Mouse (Mus musculus) activated CD4-positive, CD25-positive, alpha-beta regulatory T cell, adult 9 weeks (primary cell): Measurements from ENCODE around the gene Bag6. TPM values are rescaled to one million over a fixed set of nuclear protein-coding genes. Genes with fewer than 3 reads are reported as not detected.

Experiments
- polyA plus RNA-seq: library from polyadenylated mRNA; unstranded; fragments of 100-300 nt; shearing (Covaris generic); gene quantifications from one replicate; pipeline ENCODE4 v1.2.1, GENCODE M21; 2017

Bag6 gene
- polyA plus RNA-seq = 48.8 TPM

GRCm38 (mm10) chr17:35134801-35135590 lies at the start of gene Bag6:
TSS of gene Bag6 (plus strand) at chr17:35135178.

GRCm38 (mm10) chr17:35085208-35085865 lies 49.6 kb upstream of the Bag6 start, which contains the start of gene Ly6g6f:
TSS of gene Ly6g6f (minus strand) at chr17:35085610.

GRCm38 (mm10) chr17:35088825-35089644 lies 45.9 kb upstream of the Bag6 start, which contains the start of gene Abhd16a:
TSS of gene Abhd16a (plus strand) at chr17:35089263.

GRCm38 (mm10) chr17:35108097-35108496 lies 26.9 kb upstream of the Bag6 start, which contains the start of gene Ly6g5c:
TSS of gene Ly6g5c (plus strand) at chr17:35108279.

GRCm38 (mm10) chr17:35115046-35116019 lies 19.6 kb upstream of the Bag6 start, which contains the start of gene Ly6g5b:
TSS of gene Ly6g5b (minus strand) at chr17:35115428.

GRCm38 (mm10) chr17:35121143-35121799 lies 13.7 kb upstream of the Bag6 start, which contains the start of gene Gpank1:
TSS of gene Gpank1 (plus strand) at chr17:35121455.

GRCm38 (mm10) chr17:35121871-35122303 lies 13.1 kb upstream of the Bag6 start, which contains the start of gene Csnk2b:
TSS of gene Csnk2b (minus strand) at chr17:35122053.

GRCm38 (mm10) chr17:35126206-35126611 lies 8.8 kb upstream of the Bag6 start, which contains the start of gene D17H6S53E:
TSS of gene D17H6S53E (plus strand) at chr17:35126373.

GRCm38 (mm10) chr17:35131500-35132173 lies 3.3 kb upstream of the Bag6 start, which contains the start of gene Apom:
TSS of gene Apom (minus strand) at chr17:35132050.

GRCm38 (mm10) chr17:35164568-35165450 lies 29.8 kb downstream of the Bag6 start, which contains the start of gene Prrc2a:
TSS of gene Prrc2a (minus strand) at chr17:35164897.

GRCm38 (mm10) chr17:35175968-35176367 lies 41.0 kb downstream of the Bag6 start, which contains the start of gene Aif1:
TSS of gene Aif1 (minus strand) at chr17:35176068.

GRCm38 (mm10) chr17:35187959-35188610 lies 53.1 kb downstream of the Bag6 start, which contains the start of gene Lst1:
TSS of gene Lst1 (minus strand) at chr17:35188439.

GRCm38 (mm10) chr17:35193881-35194843 lies 59.2 kb downstream of the Bag6 start, which contains the start of gene Ltb:
TSS of gene Ltb (plus strand) at chr17:35194439.

